Mouse (Mus musculus) adrenal gland, postnatal 4 days (tissue): ENCODE measurements around the gene Nol9. TPM values are rescaled to one million over a fixed set of nuclear protein-coding genes. Genes with fewer than 3 reads are reported as not detected.

ENCODE experiments used
- total RNA-seq, 2 experiments: library from RNA; stranded (reverse); gene quantifications; 2 replicates each; pipeline ENCODE4 v1.2.3; 2021

Nol9 gene
- total RNA-seq, 2 experiments from 2014 or later: 22.5 to 23.4 TPM

Other genes with a start within 250 kb of the Nol9 start
- 10 to 100 TPM; 51.1 to 60.0 TPM for gene Camta1, start 177.4 kb upstream of the Nol9 start, total RNA-seq
- 10 to 100 TPM; 86.2 to 94.5 TPM for gene Dnajc11, start 105.6 kb upstream of the Nol9 start, total RNA-seq
- gene Thap3, start 50.3 kb upstream of the Nol9 start, total RNA-seq: 10 to 100 TPM; 35.6 to 41.8 TPM
- 10 to 100 TPM; 24.8 to 28.0 TPM for gene Phf13, start 43.1 kb upstream of the Nol9 start, total RNA-seq
- 10 to 100 TPM; 18.8 to 19.3 TPM for gene Klhl21, start 30.5 kb upstream of the Nol9 start, total RNA-seq
- 10 to 100 TPM; 16.8 to 17.0 TPM for gene Zbtb48, start 11.7 kb upstream of the Nol9 start, total RNA-seq
- gene Tas1r1, start 753 bp upstream of the Nol9 start, total RNA-seq: under 1 TPM; 0.25 to 0.37 TPM
- gene Plekhg5, start 33.2 kb downstream of the Nol9 start, total RNA-seq: 10 to 100 TPM; 26.2 to 32.1 TPM
- 1 to 10 TPM; 1.2 to 1.4 TPM for gene Tnfrsf25, start 76.6 kb downstream of the Nol9 start, total RNA-seq
- gene Espn, start 113.0 kb downstream of the Nol9 start, total RNA-seq: 1 to 10 TPM; 1.0 to 5.1 TPM
- not detected for gene Hes2, start 119.5 kb downstream of the Nol9 start, total RNA-seq
- 10 to 100 TPM; 39.1 to 44.4 TPM for gene Acot7, start 138.8 kb downstream of the Nol9 start, total RNA-seq
- 10 to 100 TPM; 13.9 to 15.5 TPM for gene Gpr153, start 234.9 kb downstream of the Nol9 start, total RNA-seq